Mouse (Mus musculus): Measurements from ENCODE around the gene Aldh1l1.

Gene Aldh1l1

DNA sequence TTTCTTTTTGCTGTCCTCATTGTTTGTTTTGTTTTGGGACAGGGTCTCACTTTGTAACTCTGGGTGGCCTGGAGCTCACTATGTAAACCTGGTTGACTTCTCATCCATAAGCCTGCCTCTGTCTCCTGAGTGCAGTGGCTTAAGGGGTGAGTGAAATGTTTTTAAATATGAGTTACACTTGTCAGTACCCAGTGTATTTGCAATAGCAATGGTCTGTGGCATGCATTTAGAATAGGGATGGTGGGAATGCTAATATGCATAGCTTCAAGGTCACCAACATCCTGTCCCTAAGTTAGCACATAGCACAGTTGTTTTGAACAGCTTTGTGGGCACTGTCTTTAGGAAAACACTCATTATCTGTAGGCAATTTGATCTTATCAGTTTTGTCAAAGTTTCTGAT, 21.2 kb downstream of the Aldh1l1 start:
- DNase-seq (ENCODE audit: low spot score): no peak

DNA sequence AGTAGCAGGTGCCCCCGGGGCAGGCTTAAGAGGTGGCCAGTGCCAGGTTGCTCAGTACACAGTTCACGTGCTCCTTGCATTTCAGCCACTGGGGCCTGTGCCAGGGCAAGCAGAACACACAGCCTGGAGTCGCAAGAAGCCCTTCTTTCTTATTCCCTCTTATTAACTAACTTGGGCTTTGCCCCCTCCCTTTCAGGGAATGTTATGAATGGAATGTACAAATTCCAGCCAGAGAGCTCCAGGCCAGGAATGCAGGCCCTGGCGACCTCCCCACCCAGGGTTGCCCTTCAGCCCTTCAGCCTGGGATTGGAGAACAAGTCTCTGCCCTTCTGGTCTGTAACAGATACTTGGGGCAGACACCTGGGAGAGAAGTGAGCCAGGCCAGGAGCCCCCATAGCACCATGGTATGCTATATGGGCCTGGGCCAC, 22.0 kb downstream of the Aldh1l1 start:
- DNase-seq (ENCODE audit: low spot score): peak; percentile 63

- DNase-seq (ENCODE audit: low spot score): peak; percentile 75
These were observed 22.9 kb downstream of the Aldh1l1 start for GRCm38 (mm10) chr6:90509085-90509484.

DNA sequence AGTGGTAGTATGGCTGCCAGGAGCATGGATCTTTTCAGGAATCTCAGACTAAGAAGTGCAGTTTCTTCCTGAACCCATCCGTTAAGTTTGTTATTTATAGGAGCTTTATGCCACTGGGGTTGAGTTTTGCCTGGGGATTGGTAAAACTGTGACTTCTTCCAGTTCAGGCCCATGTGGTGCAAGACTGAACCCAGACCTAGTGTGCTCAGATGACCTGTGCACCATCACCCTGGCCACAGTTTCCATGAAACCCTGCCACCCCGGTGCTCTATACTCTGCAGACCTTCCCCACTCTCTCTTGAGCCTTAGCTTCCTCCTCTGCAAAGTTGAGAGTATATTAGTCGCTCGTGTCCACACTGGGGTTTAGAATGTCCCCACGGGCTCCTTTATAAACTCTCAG, 26.2 kb downstream of the Aldh1l1 start:
- peak; percentile 72 for DNase-seq (ENCODE audit: low spot score)

DNA sequence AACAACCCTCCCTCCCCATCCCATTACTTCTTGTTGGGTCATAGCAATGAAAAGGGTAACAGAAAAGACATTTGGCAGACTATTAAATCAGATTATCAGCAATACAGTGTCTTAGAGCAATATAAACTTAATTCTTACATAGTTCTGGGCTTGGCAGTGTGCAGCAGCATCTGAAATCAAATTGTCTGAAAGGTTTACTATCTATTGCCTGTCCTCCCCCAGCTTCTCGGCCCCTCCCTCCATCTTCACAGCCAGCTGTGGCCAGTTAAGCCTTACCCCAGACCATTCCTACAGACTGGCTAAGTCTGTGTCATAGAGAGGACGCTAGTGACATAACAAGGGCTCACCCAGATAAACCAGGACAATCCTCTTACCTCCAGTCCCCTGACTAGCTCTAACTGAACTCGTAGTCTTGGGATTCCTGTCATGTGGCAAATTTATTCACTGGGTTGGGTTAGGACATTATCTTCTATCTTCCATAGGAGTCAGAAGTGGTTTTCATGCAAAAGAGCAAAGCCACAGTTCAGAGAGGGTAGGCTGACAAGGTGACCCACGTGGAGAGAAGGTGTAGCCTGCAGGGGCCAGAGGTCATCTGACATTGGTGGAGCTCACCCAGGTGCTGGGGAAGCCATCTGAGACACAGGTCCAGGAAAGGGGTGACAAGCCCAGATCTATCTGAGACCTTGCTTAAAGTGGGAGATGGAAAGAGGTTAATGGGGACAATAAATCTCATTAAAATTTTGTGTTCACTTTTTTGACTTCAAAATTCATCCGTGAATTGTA, 27.0 kb downstream of the Aldh1l1 start:
- DNase-seq (ENCODE audit: low spot score): peak; percentile 28

DNA sequence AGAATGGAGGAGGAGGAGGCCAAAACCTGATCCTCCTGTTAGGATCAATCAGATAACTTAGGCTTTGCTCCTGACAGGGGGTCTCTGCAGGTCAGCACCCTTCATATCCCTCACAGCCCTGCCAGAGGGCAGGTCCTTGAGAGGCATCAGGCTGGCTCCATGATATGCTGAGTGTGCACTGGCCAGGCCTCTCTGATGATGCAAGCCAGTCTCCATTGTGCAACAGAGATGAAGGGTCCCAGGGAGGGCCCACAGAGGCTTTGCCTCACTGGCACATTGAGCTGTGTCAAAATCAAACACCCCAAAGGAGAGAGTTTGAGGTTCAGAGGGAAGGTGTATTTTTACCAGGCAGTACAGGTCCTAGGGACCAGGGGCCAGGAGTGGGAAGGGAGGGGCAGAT, 28.1 kb downstream of the Aldh1l1 start:
- DNase-seq (ENCODE audit: low spot score): peak; percentile 61

- peak; percentile 95 for DNase-seq (ENCODE audit: low spot score)
These were observed 28.7 kb downstream of the Aldh1l1 start for GRCm38 (mm10) chr6:90514883-90515405.

DNA sequence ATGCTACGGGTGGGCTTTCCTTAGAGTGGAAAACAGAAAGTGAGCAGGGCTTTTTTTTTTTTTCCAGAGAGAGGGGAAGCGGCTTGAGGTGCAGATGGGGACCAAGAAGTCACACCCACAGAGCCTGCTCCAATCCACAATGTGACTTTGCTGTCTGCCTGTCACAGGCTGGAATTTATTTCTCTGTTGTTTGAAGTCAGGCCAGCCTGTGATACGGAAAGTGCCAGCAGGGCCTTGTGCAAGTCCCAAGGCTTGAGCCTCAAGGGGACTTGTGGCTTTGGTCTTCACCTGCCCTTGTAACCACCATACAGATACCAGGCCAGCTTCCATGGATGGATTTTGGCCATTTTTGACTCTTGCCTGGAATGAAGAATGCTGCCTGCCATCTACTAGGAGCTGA, 32.7 kb downstream of the Aldh1l1 start:
- DNase-seq (ENCODE audit: low spot score): no peak

- no peak for DNase-seq (ENCODE audit: low spot score)
These were observed 33.1 kb downstream of the Aldh1l1 start for GRCm38 (mm10) chr6:90519375-90519774.

DNA sequence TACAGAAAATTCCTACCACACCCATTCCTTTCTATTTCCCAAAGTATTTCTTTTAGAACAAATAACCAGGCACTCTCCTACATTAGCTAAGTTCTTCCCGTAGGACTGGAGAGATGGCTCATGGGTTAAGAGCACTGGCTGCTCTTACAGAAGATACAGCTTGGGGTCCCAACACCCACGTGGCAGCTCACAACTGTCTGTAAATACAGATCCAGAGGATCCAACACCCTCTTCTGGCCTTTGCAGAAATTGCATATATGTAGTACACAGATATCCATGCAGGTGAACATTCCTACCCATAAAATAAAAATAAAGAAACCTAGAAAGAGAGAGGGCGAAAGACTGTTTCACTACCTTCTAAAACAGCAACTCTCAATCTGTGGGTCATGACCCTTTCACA, 40.2 kb downstream of the Aldh1l1 start:
- no peak for DNase-seq (ENCODE audit: low spot score)

DNA sequence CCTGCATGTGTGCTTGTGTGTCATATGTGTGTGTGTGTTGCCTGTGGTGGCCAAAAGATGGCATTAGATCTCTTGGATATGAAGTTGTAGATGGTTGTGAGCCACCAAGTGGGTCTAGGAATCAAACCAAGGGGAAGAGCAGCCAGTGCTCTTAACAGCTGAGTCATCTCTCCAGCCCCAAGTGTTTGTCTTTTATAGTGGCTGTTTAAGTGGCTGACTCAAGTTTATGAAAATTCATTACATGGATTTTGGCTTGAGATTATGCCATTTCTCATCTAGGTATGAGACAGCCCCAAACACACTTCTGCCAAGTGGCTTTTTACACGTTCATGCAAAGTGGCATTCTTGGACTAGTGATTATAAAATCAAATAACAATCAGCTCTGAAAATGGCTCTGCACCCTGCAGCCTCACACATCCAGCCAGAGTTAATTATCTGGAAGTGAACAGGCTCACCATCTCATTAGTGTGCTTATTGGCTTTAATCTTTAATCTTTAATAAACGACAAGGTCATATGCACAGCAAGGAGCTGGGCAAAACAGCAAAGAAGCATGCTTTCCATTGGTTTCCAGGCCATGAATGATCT, 43.3 kb downstream of the Aldh1l1 start:
- no peak for DNase-seq (ENCODE audit: low spot score)

GRCm38 (mm10) chr6:90532575-90533190, 46.5 kb downstream of the Aldh1l1 start:
- no peak for DNase-seq (ENCODE audit: low spot score)

DNA sequence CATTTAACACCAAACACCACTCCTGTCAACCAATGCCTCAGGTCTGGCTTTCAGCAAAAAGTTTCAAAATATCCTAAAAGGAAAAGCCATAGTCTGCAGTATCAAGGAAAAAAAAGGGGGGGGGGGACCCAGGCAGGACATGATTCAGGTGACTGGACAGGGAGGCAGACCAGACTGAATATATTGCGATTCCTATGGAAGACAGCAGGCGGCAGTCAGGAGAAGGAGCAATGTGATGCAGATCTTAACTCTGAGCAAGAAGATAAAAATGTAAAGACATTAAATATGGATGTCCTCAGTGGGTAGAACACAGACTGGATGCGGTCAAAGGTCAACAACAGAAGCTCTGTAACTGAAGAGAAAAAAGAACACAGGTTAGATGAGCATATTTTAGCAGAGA, 47.3 kb downstream of the Aldh1l1 start:
- peak; percentile 33 for DNase-seq (ENCODE audit: low spot score)

GRCm38 (mm10) chr6:90534701-90535475, 48.7 kb downstream of the Aldh1l1 start:
- DNase-seq (ENCODE audit: low spot score): peak; percentile 88

GRCm38 (mm10) chr6:90536824-90537223, 50.6 kb downstream of the Aldh1l1 start:
- DNase-seq (ENCODE audit: low spot score): peak; percentile 39

GRCm38 (mm10) chr6:90537941-90538340, 51.7 kb downstream of the Aldh1l1 start:
- DNase-seq (ENCODE audit: low spot score): peak; percentile 83

- peak; percentile 84 for DNase-seq (ENCODE audit: low spot score)
These were observed 53.0 kb downstream of the Aldh1l1 start for GRCm38 (mm10) chr6:90539271-90539670.

DNA sequence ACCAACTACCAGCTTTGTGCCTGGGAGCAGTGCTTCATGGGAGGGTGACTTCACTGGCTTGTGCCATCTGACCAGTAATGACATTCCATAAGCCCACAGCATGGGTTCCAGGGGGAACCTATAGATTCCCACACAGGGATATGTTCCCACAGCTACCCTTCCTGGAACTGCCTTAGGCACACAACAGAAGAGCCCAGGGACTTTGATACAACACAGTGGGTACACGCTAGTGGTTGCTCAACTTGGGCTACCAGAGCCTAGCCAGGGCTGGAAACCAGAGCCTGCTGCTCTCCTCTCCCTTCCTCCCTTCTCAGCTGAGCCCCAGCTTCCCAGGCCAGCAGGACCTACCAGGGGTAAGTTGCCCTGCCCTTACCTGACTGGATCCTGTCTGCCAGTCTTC, 54.3 kb downstream of the Aldh1l1 start:
- no peak for DNase-seq (ENCODE audit: low spot score)

GRCm38 (mm10) chr6:90541367-90541772, 55.1 kb downstream of the Aldh1l1 start:
- no peak for DNase-seq (ENCODE audit: low spot score)

GRCm38 (mm10) chr6:90544433-90544832, 58.2 kb downstream of the Aldh1l1 start:
- no peak for DNase-seq (ENCODE audit: low spot score)

DNA sequence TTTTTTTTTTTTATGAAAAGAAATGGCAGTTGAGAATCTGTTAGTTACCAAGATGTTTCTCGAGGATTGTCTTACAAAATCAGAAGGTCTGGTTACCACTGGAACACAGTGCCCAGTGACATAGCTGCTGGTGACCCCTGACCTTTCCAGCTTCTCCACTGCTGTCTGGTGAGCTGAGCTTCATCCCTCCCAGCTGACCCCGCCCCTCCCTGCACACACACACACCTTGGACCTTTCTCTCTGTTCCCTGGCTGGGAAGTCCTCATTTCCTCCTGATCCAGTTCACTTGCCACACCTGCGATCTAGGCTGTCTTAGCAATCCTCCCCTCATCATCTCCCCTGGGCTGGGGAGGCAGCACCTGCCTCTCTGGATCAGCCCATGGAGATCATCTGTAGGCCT, 60.0 kb downstream of the Aldh1l1 start:
- DNase-seq (ENCODE audit: low spot score): no peak

GRCm38 (mm10) chr6:90547041-90547440, 60.8 kb downstream of the Aldh1l1 start:
- no peak for DNase-seq (ENCODE audit: low spot score)

Data from adipocyte (in vitro differentiated cells).